Mouse (Mus musculus) urinary bladder, postnatal 36 days (tissue): ENCODE data around the gene Cnpy2.
A peak's percentile ranks its signal among the peaks of the same experiment; 100 is the strongest.
"Not testable (repeated sequence)": the region's sequence is repeated elsewhere in the genome, so short reads cannot be mapped to it uniquely, and the experiment has no call there.

Experiments
- DNase-seq, 2 experiments: peaks; one replicate each; pipeline ENCODE4 v3.0.0; 2022; ENCODE audit warnings: low spot score in 2 of 2, mixed read lengths in 1 of 2

Cnpy2 gene

DNA sequence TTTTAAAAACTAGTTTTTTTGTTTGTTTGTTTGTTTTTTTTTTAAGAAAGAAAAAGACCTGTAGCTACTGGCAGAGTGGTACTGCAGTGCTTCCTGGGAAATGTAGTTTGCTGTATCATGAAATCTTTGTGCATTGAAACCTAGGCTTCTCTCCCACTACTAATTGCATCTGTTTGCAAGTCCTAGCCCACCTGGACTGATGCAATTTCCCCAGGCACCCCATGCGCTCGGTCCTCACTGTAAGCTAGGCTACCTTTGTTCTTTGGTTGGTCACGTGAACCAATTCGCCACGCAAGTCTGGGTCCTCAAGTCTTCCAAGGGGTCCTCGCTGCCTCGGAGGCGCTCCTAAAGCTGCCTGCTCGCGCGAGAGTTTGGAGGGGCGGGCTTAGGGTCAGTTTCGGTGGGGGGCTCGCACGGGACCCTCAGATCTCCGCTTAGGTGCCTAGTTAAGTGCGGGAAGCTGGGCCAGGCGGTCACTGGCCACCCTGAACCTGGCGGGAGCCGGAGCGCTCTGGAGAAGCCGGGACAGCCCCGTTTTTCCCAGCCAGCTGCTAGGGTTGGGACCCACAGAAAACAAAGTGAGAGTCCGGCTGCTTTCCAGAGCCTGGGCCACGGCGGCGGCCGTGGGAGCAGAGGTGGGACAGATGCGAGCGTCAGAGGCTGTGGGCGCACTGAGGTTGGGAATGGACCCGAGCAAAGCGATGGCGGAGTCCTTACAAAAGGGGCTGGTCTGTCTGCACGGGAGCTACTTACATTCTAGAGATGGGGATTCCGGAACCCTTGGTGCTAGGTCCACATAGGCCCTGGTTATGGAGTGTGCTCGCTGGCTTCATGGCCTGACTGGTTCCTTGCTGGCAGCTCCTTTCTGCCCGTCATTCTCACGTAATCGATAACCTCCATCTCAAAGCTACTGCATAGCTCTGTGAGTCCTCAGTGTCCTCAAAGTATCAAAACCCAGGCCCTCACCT, at the start of gene Cnpy2:
Cnpy2 (plus strand) TSS at position 319 of the 968 bp plus-strand sequence.
- peak; percentile 79 to 84 for DNase-seq

DNA sequence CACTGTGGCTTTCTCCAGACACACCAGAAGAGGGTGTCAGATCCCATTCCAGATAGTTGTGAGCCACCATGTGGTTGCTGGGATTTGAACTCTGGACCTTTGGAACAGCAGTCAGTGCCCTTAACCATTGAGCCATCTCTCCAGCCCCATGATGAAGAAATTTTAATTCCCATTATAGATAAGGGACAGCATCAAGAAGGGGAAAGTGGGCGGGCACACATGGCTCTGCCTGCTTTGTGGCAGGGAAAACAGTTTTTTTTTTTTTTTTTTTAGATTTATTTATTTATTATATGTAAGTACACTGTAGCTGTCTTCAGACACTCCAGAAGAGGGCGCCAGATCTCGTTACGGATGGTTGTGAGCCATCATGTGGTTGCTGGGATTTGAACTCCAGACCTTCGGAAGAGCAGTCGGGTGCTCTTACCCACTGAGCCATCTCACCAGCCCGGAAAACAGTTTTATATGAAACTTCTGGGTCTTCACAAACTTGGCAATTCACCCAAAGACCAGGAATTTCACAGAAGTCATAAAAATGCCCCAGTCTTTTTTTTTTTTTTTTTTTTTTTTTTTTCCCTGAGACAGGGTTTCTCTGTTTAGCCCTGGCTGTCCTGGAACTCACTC, 49.3 kb upstream of the Cnpy2 start:
- DNase-seq = not testable (repeated sequence)

DNA sequence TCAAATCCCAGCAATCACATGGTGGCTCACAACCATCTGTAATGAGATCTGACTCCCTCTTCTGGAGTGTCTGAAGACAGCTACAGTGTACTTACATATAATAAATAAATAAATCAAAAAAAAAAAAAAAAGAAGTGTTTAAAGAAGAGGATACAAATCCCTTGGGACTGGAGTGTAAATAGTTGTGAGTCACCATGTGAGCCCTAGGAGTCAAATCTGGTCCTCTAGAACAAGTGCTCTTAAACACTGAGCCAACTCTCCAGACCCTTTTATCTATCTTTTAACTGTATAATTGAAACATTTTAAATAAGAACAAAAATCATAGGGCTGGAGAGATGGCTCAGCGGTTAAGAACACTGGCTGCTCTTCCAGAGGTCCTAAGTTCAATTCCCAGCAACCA, 46.9 kb upstream of the Cnpy2 start:
- not testable (repeated sequence) for DNase-seq

DNA sequence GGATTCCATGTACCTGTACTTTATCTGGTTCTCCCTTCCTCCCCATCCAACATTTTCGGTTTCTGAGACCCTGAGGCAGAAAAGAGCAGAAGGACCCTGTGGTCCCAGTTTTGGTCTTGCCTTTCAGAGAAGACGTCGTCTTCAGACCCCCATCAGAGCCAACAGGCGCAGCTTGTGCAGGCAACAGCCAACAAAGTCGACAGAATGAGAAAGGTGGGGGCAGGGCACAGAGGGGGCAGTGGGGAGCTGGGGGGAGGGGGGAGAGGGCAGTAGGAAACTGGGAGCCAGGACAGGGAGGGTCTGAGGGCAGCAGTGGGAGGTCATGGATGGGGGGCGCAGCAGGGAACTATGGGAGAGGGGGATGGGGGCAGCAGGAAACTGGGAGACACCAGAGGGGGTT, 44.1 kb upstream of the Cnpy2 start:
- no peak for DNase-seq

DNA sequence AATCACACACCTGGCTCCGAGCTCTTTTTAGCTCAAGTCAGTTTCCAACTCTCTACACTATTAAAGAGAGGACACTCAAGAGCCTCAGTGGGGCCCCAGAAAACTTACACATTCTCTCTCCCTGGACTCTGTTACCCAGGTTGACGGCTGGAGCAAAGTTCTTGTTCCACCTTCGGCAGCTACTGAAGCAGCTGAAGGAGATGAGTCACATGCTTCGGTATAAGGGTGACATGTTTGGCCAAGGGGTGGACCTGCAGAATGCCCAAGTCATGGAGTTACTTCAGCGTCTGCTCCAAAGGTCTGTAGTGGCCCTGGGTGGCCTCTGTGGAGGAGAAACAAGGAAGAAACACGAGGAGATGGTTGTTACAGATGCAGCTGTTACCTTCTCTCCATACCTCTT, 41.3 kb upstream of the Cnpy2 start:
- no peak for DNase-seq

DNA sequence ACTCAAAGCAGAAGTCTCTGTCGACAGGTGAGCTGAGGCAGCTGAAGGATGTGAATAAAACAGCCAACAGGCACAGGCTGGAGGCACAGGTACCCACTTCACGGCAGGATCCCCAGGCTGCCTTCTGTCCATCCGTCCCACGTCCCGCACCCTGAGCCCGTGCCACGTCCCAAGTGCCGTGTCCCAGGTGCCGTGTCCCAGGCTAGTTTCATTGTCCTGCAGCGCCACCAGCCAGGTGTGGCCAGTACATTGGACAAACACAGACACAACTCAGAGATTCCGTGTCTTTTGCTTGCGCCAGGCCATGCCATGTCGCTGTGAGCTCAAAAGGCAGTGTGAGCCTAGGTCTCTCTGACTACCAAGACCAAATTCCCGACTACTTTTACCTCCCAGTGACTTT, 40.6 kb upstream of the Cnpy2 start:
- no peak for DNase-seq

DNA sequence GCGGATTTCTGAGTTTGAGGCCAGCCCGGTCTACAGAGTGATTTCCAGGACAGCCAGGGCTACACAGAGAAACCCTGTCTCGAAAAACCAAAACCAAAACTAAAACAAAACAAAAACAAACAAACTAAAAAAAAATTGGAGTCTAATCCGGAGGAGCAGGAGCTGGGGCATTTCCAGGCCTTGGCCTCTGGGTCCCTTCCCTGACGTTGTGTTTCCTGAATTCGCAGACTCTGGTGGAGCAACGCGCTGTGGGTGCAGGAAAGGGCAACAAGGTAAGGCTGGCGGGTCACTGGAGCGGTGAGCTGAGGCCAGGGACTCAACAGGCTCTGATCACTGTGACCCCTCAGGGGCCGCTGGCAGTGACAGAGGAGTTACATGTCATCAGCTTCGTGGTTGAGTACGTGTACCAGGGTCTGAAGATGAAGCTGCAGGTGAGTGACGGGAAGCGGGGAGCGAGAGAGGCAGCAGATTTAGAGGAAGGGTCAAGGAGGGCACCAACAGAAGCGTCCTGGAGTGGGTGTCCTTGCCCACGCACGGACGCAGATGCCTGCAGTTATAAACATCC, 39.3 kb upstream of the Cnpy2 start:
- DNase-seq = no peak

DNA sequence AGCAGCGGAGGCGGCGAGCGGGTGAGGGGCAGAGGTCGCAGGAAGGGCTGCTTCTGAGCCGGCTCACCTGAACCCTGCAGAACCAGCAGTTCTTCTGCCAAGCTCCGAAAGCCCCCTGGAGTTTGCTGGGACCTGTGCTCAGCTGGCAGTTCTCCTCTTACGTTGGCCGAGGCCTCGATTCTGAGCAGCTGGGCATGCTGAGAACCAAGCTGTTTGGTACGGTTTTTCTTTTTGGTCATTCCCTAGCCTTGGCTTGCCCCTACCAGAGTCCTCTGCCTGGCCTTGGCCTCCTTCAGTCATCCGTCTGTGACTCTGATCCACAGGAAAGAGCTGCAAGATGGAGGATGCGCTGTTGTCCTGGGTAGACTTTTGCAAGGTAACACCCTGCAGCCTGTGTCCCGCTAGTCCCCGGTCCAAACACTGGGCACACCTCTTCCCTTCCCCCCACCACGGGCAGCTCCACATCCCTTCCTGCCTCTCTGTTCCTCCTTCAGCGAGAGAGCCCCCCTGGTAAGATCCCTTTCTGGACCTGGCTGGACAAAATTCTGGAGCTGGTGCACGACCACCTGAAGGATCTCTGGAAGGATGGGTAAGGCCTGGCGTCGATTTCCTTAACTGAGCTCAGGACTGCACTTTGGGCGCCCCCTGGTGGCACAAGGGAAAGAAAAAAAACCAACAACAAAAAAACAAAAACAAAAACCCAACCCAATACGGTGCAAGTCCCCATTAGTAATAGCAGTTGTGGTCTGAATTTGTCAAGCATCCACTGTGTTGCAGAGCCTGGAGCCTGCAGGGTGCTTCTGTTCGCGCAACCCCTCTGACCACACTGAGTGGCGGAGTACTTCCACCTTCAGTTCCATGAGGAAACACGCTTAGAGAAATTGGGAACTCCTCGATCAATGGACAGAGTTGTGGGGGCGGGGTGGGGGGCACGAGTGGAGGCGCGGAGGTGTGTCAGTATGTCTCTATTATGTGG, 38.4 kb upstream of the Cnpy2 start:
- peak in 1 of 2 experiments; percentile 56 for DNase-seq

DNA sequence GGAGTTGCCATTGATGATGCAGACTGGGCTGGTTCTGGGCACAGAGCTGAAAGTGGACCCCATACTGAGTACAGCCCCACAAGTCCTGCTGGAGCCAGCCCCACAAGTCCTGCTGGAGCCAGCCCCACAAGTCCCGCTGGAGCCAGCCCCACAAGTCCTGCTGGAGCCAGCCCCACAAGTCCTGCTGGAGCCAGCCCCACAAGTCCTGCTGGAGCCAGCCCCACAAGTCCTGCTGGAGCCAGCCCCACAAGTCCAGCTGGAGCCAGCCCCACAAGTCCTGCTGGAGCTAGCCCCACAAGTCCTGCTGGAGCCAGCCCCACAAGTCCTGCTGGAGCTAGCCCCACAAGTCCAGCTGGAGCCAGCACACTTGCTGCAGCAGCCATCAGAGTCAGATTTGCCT, 31.7 kb upstream of the Cnpy2 start:
- DNase-seq = peak in 1 of 2 experiments; percentile 35

DNA sequence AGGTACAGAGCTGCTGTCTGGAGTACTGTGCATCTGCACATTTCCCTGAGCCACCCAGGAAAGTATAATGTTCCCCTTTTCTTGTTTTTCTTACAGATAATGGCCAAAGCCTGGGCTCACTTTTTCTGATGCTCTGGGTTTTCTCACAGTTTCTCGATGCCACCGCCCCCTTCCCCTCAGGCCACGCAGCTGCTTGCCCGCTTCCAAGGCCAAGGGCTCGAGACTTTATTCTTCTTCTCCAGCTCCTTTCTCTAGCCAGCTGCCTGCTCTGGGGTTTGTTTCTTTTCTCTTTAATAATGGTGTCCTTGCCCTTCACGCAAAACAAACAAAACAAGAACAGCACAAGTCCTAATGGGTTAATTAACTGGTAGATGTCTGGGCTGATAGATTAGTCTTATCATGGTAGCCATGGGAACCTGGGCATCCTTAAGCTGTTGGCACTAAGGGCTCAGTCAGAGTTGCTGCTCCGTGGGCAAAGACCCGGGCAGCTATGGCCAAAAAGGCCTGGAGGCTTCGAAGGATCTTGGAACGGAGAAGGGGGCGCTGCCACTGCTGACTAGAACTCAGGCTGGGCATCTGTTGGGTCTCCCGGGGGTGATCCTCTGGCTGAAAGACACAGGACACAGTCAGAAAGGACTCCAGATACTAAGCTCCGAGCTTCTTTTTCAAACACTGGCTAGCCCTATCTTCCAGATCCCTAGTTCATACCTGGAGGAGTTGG, 25.7 kb upstream of the Cnpy2 start:
- no peak for DNase-seq

DNA sequence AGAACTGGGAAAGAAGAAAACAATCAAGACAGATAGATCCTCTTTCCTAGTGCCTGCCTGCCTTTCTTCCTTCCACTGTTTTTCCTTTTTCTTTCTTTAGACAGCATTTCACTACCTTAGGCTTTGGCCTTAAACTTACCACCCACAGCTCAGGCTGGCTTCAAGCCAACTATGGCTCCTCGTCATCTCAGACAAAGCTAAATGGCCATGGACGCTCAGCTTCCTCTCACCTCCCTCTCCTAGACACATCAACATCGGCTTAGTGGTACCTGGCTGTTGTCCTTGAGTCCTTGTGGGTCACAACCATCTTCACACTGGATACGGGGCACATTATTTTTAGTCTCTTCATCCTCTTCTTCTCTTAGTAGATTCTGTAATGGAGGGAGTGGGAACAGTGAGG, 25.0 kb upstream of the Cnpy2 start:
- DNase-seq = no peak

DNA sequence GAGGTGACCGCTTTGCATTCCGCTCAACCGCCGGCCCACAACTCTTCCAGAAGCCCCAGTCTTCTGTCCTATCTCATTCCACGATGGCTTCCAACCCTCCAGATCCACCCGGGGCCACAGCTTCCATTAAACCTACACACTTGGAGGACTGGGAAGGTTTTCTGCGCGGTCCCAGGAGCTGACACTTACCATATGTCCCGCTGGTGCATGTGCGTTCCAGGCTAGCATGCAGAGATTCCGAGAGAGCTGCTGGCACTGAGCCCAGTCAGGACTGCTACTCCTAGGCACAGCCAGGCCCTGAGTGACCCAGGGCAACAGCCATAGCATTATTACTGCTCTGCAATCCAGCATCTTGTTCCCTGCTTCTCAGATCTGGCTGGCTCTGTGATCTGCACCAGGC, 24.6 kb upstream of the Cnpy2 start:
- DNase-seq = no peak

DNA sequence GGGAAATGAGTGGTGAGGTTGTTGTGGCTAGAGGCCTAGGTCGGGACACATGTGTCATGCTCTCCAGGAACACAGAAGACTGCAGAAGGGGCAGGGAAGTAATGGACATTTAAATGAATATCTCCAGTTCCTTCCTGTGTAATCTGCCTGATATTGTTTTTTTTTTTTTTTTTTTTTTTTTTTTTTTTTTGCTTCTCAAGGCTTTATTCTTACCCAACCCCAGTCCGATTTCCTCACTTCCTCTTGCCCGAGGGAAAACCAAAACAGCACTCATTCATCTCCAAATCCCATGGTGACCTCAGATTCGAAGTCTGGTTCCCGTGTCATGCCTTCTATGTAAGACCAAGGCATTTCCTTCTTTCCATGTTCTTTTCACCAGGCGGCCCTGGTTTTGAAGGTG, 24.0 kb upstream of the Cnpy2 start:
- DNase-seq = no peak

DNA sequence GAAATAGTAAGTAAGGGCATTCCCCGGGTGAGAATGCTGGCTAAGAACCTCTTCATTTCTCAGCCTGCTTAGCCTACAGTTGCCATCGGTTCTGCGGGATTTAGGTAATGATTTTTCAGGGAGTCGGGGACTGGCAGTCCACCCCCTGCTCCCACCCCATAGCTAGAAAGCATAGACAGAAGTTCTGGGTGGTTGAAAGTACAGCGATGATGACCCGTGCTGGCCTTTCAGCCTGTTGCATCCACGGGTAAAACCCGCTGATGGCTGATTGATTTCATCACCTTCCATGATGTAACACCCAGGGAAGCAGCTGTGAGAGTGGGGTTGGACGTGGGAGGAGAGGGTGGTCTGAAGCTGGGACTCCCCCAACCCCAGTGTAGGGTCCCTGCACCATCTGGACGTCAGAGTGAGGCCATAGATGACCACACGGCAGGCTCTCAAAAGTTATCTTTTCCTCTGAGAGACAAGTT, 23.5 kb upstream of the Cnpy2 start, which contains the start of gene Il23a:
Il23a (minus strand) TSS at position 51 of the 470 bp plus-strand sequence.
- DNase-seq = no peak

DNA sequence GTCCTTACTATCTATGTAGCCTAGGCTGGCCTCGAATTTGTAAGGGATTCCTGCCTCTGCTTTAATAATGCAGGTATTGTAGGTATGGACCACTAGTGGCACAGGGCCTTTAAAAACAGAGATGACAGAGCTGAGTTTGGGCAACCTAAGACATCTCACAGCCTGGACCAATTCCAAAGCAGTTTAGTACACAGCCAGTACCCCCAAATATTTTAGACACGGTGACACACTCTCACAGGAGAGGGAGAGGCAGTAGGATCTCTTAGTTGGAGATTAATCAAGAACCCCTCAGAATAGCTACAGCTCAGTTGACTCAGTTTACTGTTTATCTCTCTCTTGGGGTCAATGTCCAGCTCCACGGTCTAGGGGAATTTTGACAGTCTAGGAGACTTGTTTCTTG, 19.9 kb upstream of the Cnpy2 start:
- no peak for DNase-seq

DNA sequence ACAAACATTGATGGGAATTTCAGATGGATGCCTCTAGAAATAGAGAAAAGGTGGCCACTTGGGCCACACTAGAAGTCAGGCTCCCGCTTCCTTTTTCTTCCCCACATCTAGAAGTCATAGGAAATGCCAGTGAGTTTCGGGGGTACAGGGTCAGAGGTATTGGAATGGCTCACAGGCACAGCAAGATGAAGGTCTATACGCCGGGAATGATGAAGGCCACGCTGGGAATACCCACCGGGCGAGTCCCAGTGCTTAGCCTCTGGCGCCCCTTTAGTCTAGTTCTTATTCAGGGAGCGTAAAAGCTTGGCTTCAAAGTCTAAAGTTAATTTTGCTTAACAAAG, 19.5 kb upstream of the Cnpy2 start:
- DNase-seq = no peak

DNA sequence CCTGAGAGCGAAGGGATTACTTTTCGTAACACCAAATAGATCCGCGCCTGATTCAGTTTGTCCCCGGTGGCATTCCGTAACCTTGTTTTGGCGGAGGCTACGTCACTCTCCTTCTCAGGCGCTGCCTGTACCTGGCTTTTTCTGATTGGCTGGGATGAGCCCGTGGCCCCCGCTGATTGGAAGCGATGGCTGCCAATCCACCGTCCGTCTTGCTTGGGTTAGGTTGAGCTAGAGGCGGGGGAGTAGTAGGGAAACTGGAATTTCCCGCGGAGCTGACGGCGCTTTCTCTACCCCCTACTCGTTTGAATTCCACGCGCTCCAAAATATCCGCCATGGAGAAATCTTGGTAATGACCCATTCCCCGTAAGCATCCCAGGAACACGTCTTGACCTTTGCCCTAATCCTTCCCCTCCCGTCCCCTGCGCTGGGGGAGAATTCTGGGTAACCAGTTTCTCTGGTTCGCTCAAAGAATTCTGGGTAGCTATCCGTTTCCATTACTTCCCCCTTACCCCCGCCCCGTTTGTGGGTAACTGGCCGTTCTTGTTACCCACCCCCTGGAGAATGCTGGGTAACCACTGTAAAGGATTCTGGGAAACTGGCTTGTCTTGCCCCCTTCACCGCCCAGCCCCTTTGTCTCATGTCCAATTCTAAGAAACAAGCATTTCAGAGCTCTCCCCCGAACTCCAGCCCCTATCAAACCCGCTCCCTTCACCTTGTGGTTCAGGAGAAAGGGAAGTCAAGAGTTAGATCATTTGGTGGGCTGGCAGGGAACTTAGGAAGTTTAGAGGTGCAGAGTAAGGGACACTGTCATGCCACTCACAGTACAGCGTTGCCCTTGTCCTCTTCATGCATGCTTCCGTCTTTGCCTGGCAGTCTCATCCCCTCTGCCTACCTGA, 18.9 kb upstream of the Cnpy2 start, which contains the start of gene Pan2:
Pan2 (plus strand) TSS at position 210 of the 896 bp plus-strand sequence.
- DNase-seq = peak; percentile 100

DNA sequence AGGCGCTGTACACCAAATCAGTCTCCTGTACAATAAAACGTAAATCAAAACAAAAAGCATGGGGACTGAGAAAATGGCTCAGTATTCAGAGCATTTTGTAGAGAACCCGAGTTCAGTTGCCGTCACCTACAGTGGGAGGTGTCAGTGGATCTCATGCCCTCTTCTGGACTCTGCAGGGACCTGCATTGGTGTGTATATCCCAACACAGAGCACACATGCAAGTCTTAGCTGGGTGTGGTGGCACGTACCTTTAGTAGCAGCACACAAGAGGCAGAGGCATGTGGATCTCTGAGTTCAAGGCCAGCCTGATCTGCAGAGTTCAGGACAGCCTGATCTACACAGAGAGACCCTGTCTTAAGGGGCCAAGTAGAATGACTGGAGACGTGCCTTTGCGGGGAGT, 12.6 kb upstream of the Cnpy2 start:
- no peak for DNase-seq

DNA sequence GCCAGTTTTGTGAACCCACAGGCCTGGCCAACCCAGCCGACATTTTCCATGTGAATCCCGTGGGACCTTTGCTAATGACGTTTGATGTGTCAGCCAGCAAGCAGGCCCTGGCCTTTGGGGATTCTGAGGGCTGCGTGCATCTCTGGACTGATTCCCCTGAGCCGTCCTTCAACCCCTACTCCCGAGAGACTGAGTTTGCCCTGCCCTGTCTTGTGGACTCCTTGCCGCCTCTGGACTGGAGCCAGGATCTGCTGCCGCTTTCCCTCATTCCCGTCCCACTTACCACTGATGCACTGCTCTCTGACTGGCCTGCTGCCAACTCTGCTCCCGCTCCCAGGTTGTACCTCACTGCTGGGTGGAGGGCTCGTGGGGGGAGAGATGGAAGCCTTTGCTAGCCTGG, 12.1 kb upstream of the Cnpy2 start:
- peak in 1 of 2 experiments; percentile 25 for DNase-seq

DNA sequence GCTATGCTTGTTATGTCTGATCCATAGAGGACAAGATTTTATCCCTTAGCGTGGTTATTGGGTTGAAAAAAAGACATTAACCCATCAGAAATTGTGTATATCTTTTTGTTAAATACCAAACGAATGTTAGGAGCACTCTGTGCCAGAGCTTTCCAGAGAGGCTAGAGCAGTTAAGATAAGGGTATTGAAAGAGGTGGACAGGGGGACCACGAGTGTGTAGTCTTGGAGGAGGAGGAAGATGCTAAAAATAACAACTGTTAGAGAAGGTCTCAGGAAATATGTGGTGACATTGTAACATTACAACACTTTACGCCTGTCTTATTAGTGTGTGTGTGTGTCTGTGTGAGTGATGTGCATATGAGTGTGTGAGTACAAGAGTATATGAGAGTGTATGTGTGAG, 11.4 kb upstream of the Cnpy2 start:
- no peak for DNase-seq
